Mouse (Mus musculus) limb, embryonic 15.5 days (tissue): ENCODE results near the gene Arid1b. TPM values are rescaled to one million over a fixed set of nuclear protein-coding genes. Genes with fewer than 3 reads are reported as not detected.
A peak's percentile ranks its signal among the peaks of the same experiment; 100 is the strongest.

Experiments
- ATAC-seq: fragments of 200-750 bp; cut with Nextera tagmentation; 2 replicates; pipeline ENCODE4 v1.8.0; 2017; ENCODE audit warnings: low read depth, moderate TSS enrichment; ENCODE audit not compliant: insufficient number of reproducible peaks, low FRiP score, low TSS enrichment
- H3K27ac ChIP-seq: fragments of 300-500 bp; sonication (generic); 2 replicates; pipeline ENCODE4 v1.5.1; 2015; ENCODE audit warnings: moderate library complexity, mild to moderate bottlenecking, inconsistent platforms
- H3K27me3 ChIP-seq: fragments of 300-500 bp; sonication (generic); 2 replicates; pipeline ENCODE4 v1.6.1; 2015; ENCODE audit warnings: inconsistent platforms
- H3K36me3 ChIP-seq: fragments of 300-500 bp; sonication (generic); 2 replicates; pipeline ENCODE4 v1.6.1; 2015; ENCODE audit warnings: inconsistent platforms
- H3K4me1 ChIP-seq: fragments of 300-500 bp; sonication (generic); 2 replicates; pipeline ENCODE4 v1.6.1; 2015; ENCODE audit warnings: inconsistent platforms
- H3K4me2 ChIP-seq: fragments of 300-500 bp; sonication (generic); 2 replicates; pipeline ENCODE4 v1.6.1; 2015; ENCODE audit warnings: mild to moderate bottlenecking, inconsistent platforms
- H3K4me3 ChIP-seq: fragments of 300-500 bp; sonication (generic); 2 replicates; pipeline ENCODE4 v1.5.1; 2015; ENCODE audit warnings: mild to moderate bottlenecking, inconsistent platforms
- H3K9ac ChIP-seq: fragments of 300-500 bp; sonication (generic); 2 replicates; pipeline ENCODE4 v1.6.1; 2015; ENCODE audit warnings: inconsistent platforms
- H3K9me3 ChIP-seq: fragments of 300-500 bp; sonication (generic); 2 replicates; pipeline ENCODE4 v1.6.1; 2016; ENCODE audit warnings: inconsistent platforms
- WGBS: fragments of 180-500 bp; shearing (Covaris S2); methylation state at CpG from one replicate; pipeline ENCODE4 v1.1.7; 2015; 5-methylcytosine and 5-hydroxymethylcytosine counted together
- polyA plus RNA-seq: library from polyadenylated mRNA; unstranded; fragments of >200 nt; fragmentation: Nextera tagmentation; extraction: Ambion mirVana; gene quantifications from 2 replicates; pipeline ENCODE4 v1.2.1, GENCODE M21; 2015

The Arid1b gene
- polyA plus RNA-seq, 1 experiment from 2014 or later = 11.4 TPM

GRCm38 (mm10) chr17:5377151-5377929, 383.2 kb downstream of the Arid1b start:
- Histone ChIP-seq H3K9me3 (no peaks in the 10 kb centered on the region), H3K36me3 (no peaks in the 10 kb centered on the region), H3K4me2 (no peak overlapping the region), H3K4me3 (no peak overlapping the region), H3K27ac (no peak overlapping the region), H3K27me3 (no peaks in the 10 kb centered on the region), H3K9ac (no peak overlapping the region), H3K4me1 (peaks cover 7% of the 10 kb centered on the region; the same call in 1 of the 2 replicates)
- WGBS = 31% methylated on average over 11 of the region's 11 CpGs
- ATAC-seq = no peak

GRCm38 (mm10) chr17:5377930-5378310, 383.8 kb downstream of the Arid1b start:
- no peak for ATAC-seq
- peaks cover 7% of the 10 kb centered on the region; the same call in 1 of the 2 replicates for H3K4me1 ChIP-seq
- no peaks in the 10 kb centered on the region for H3K27me3 ChIP-seq
- no peaks in the 10 kb centered on the region for H3K36me3 ChIP-seq
- no peak overlapping the region for H3K9ac ChIP-seq
- H3K9me3 ChIP-seq = no peaks in the 10 kb centered on the region
- H3K4me3 ChIP-seq = no peak overlapping the region
- no peak overlapping the region for H3K4me2 ChIP-seq
- WGBS = 29% methylated on average over 7 of the region's 7 CpGs
- H3K27ac ChIP-seq = no peak overlapping the region

GRCm38 (mm10) chr17:5385694-5386093, 391.6 kb downstream of the Arid1b start:
- no peaks in the 10 kb centered on the region for H3K27me3 ChIP-seq
- 90% methylated on average over 1 of the region's 1 CpGs for WGBS
- no peak overlapping the region for H3K4me2 ChIP-seq
- no peak for ATAC-seq
- H3K4me3 ChIP-seq = no peak overlapping the region
- no peak overlapping the region for H3K9ac ChIP-seq
- H3K9me3 ChIP-seq = no peaks in the 10 kb centered on the region
- H3K27ac ChIP-seq = no peak overlapping the region
- no peaks in the 10 kb centered on the region for H3K4me1 ChIP-seq
- no peaks in the 10 kb centered on the region for H3K36me3 ChIP-seq

- H3K9me3 ChIP-seq = no peaks in the 10 kb centered on the region
- 83% methylated on average over 12 of the region's 12 CpGs for WGBS
- H3K27ac ChIP-seq = no peak overlapping the region
- no peak overlapping the region for H3K4me2 ChIP-seq
- no peaks in the 10 kb centered on the region for H3K4me1 ChIP-seq
- H3K9ac ChIP-seq = no peak overlapping the region
- H3K4me3 ChIP-seq = no peak overlapping the region
- no peaks in the 10 kb centered on the region for H3K27me3 ChIP-seq
- no peaks in the 10 kb centered on the region for H3K36me3 ChIP-seq
- ATAC-seq = no peak
Observed at GRCm38 (mm10) chr17:5386885-5387545, 392.9 kb downstream of the Arid1b start.

- Histone ChIP-seq H3K4me1 (no peaks in the 10 kb centered on the region), H3K4me3 (no peak overlapping the region), H3K36me3 (no peaks in the 10 kb centered on the region), H3K9me3 (no peaks in the 10 kb centered on the region), H3K27ac (no peak overlapping the region), H3K27me3 (no peaks in the 10 kb centered on the region), H3K9ac (no peak overlapping the region), H3K4me2 (no peak overlapping the region)
- WGBS = 72% methylated on average over 3 of the region's 3 CpGs
- ATAC-seq = no peak
Observed at GRCm38 (mm10) chr17:5388351-5388750, 394.2 kb downstream of the Arid1b start.

GRCm38 (mm10) chr17:5390682-5391081, 396.6 kb downstream of the Arid1b start:
- Histone ChIP-seq H3K27ac (no peak overlapping the region), H3K27me3 (no peaks in the 10 kb centered on the region), H3K9ac (no peak overlapping the region), H3K4me2 (no peak overlapping the region), H3K4me1 (no peaks in the 10 kb centered on the region), H3K4me3 (no peak overlapping the region), H3K9me3 (no peaks in the 10 kb centered on the region), H3K36me3 (no peaks in the 10 kb centered on the region)
- WGBS = 63% methylated on average over 10 of the region's 10 CpGs
- 0 out of 2 replicates have a peak, but pooled peaks have one; percentile 12 for ATAC-seq

- Histone ChIP-seq H3K9me3 (no peaks in the 10 kb centered on the region), H3K4me3 (no peak overlapping the region), H3K4me1 (peaks cover 8% of the 10 kb centered on the region), H3K27me3 (no peaks in the 10 kb centered on the region), H3K36me3 (no peaks in the 10 kb centered on the region), H3K9ac (no peak overlapping the region), H3K27ac (peak overlapping the region; percentile 50; the same call in 1 of the 2 replicates), H3K4me2 (no peak overlapping the region)
- WGBS = 70% methylated on average over 16 of the region's 16 CpGs
- no peak for ATAC-seq
Observed at GRCm38 (mm10) chr17:5395454-5396205, 401.5 kb downstream of the Arid1b start.

- no peak overlapping the region for H3K4me3 ChIP-seq
- no peak overlapping the region for H3K27ac ChIP-seq
- no peaks in the 10 kb centered on the region for H3K9me3 ChIP-seq
- WGBS = 78% methylated on average over 5 of the region's 5 CpGs
- H3K4me1 ChIP-seq = peaks cover 10% of the 10 kb centered on the region
- no peak overlapping the region for H3K9ac ChIP-seq
- H3K27me3 ChIP-seq = no peaks in the 10 kb centered on the region
- ATAC-seq = no peak
- no peaks in the 10 kb centered on the region for H3K36me3 ChIP-seq
- no peak overlapping the region for H3K4me2 ChIP-seq
Observed at GRCm38 (mm10) chr17:5396213-5396612, 402.1 kb downstream of the Arid1b start.
